Mouse (Mus musculus) olfactory bulb, adult 2 months (tissue): ENCODE measurements around the gene Hinfp.

Experiments used
- CTCF ChIP-seq: fragments of 200-500 bp; IDR thresholded peaks from 2 replicates; pipeline ENCODE4 v1.5.1; 2012; ENCODE audit warnings: low read depth, mild to moderate bottlenecking, low read length, moderate library complexity; ENCODE audit not compliant: insufficient read depth
- POLR2A ChIP-seq: fragments of 200-500 bp; IDR thresholded peaks from 2 replicates; pipeline ENCODE4 v1.6.1; 2012; ENCODE audit warnings: mild to moderate bottlenecking, low read depth, low read length, moderate library complexity; ENCODE audit not compliant: insufficient read depth

DNA sequence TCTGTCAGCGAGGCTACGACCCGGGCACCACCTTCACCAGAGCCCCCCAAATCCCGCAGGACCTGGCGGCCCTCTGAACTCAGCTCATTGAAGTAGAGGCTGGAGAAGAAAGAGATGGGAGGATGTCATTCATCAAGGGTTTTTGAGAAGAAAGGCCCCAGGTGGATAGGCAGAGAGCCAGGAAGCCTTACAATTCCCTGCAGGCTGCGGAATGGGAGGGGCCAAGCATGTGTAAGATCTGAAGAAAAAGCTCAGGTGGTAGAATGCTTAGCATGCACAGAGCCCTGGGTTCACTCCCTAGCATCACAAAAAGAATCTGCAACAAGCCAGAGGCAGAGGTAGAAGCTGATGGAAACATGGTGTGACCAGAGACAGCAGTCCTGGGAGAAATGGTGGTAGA lies 52.0 kb downstream of the Hinfp start:
- TF ChIP-seq CTCF: no peak
- no peak for TF ChIP-seq POLR2A
